Mouse (Mus musculus) MEL (cell line): ENCODE measurements around the gene Klf12. TPM values are rescaled to one million over a fixed set of nuclear protein-coding genes. Genes with fewer than 3 reads are reported as not detected.

Experiments used
- DNase-seq: peaks from one replicate; pipeline ENCODE4 v3.0.0; 2011; ENCODE audit warnings: low read depth, low spot score
- H3K27ac ChIP-seq: 2 replicates; pipeline ENCODE4 v1.5.1; 2012; ENCODE audit warnings: low read depth, mild to moderate bottlenecking, control low read depth, low read length, moderate library complexity; ENCODE audit not compliant: control insufficient read depth
- H3K27me3 ChIP-seq, 2 experiments: fragments of 150-350 bp in 1 of 2; sonication (generic) in 1 of 2; 2 replicates each; pipeline ENCODE4 v1.6.1; 2012; ENCODE audit warnings: low read length in 2 of 2, mild to moderate bottlenecking in 2 of 2, improper control_type of control experiment in 1 of 2, moderate library complexity in 1 of 2; ENCODE audit not compliant: insufficient read depth in 2 of 2, control insufficient read depth in 1 of 2
- H3K36me3 ChIP-seq, 2 experiments: 2 replicates each; pipeline ENCODE4 v1.6.1; 2012 to 2014; ENCODE audit warnings: low read length in 2 of 2, improper control_type of control experiment in 1 of 2, inconsistent platforms in 1 of 2, mild to moderate bottlenecking in 1 of 2; ENCODE audit not compliant: insufficient read depth in 2 of 2, control insufficient read depth in 1 of 2
- H3K4me1 ChIP-seq, 2 experiments: fragments of 150-350 bp in 1 of 2; sonication (generic) in 1 of 2; 2 replicates each; pipeline ENCODE4 v1.6.1; 2012; ENCODE audit warnings: low read length in 2 of 2, improper control_type of control experiment in 1 of 2, mild to moderate bottlenecking in 1 of 2; ENCODE audit not compliant: insufficient read depth in 2 of 2, control insufficient read depth in 1 of 2
- H3K4me3 ChIP-seq, 2 experiments: fragments of 150-350 bp in 1 of 2; sonication (generic) in 1 of 2; 2 replicates each; pipeline ENCODE4 v1.5.1; 2012; ENCODE audit warnings: low read depth in 2 of 2, low read length in 2 of 2, mild to moderate bottlenecking in 2 of 2, moderate library complexity in 2 of 2, control low read depth in 1 of 2, improper control_type of control experiment in 1 of 2; ENCODE audit not compliant: control insufficient read depth in 1 of 2, insufficient read depth in 1 of 2
- H3K79me2 ChIP-seq: 2 replicates; pipeline ENCODE4 v1.6.1; 2012; ENCODE audit warnings: mild to moderate bottlenecking, low read length, moderate library complexity; ENCODE audit not compliant: control insufficient read depth, poor library complexity, insufficient read depth
- H3K9ac ChIP-seq: 2 replicates; pipeline ENCODE4 v1.6.1; 2012; ENCODE audit warnings: low read depth, mild to moderate bottlenecking, control low read depth, low read length, moderate library complexity; ENCODE audit not compliant: control insufficient read depth, poor library complexity, severe bottlenecking
- H3K9me3 ChIP-seq: fragments of 150-350 bp; sonication (generic); replicated peaks from 2 replicates; pipeline ENCODE4 v1.6.1; 2012; ENCODE audit warnings: mild to moderate bottlenecking, low read length, improper control_type of control experiment, moderate library complexity; ENCODE audit not compliant: insufficient read depth
- BHLHE40 ChIP-seq: IDR thresholded peaks from 2 replicates; pipeline ENCODE4 v1.6.1; 2012; ENCODE audit warnings: low read depth, mild to moderate bottlenecking, inconsistent platforms, low read length, improper control_type of control experiment, borderline replicate concordance
- CHD2 ChIP-seq: IDR thresholded peaks from 2 replicates; pipeline ENCODE4 v1.6.1; 2011; ENCODE audit warnings: low read length, improper control_type of control experiment
- E2F4 ChIP-seq: IDR thresholded peaks from 2 replicates; pipeline ENCODE4 v1.6.1; 2011; ENCODE audit warnings: low read depth, low read length, improper control_type of control experiment, borderline replicate concordance
- EP300 ChIP-seq, 2 experiments: IDR thresholded peaks; 2 replicates each; pipeline ENCODE4 v1.6.1; 2011; ENCODE audit warnings: improper control_type of control experiment in 2 of 2, low read length in 2 of 2, low read depth in 1 of 2, mild to moderate bottlenecking in 1 of 2
- MAX ChIP-seq: IDR thresholded peaks from 2 replicates; pipeline ENCODE4 v1.6.1; 2011; ENCODE audit warnings: low read length, improper control_type of control experiment
- MYC ChIP-seq: IDR thresholded peaks from 2 replicates; pipeline ENCODE4 v1.6.1; 2011; ENCODE audit warnings: low read depth, mild to moderate bottlenecking, low read length, improper control_type of control experiment, moderate library complexity
- NRF1 ChIP-seq: IDR thresholded peaks from 2 replicates; pipeline ENCODE4 v1.6.1; 2014; ENCODE audit warnings: low read depth, mild to moderate bottlenecking, inconsistent platforms, low read length, improper control_type of control experiment, moderate library complexity; ENCODE audit not compliant: poor library complexity, insufficient read depth, severe bottlenecking
- POLR2AphosphoS2 ChIP-seq: IDR thresholded peaks from 2 replicates; pipeline ENCODE4 v1.6.1; 2011; ENCODE audit warnings: low read length, improper control_type of control experiment
- POLR2AphosphoS5 ChIP-seq: IDR thresholded peaks from 2 replicates; pipeline ENCODE4 v1.6.1; 2012; ENCODE audit warnings: low read depth, borderline replicate concordance, mild to moderate bottlenecking, inconsistent platforms, low read length, moderate library complexity, mixed read lengths
- SMC3 ChIP-seq: IDR thresholded peaks from 2 replicates; pipeline ENCODE4 v1.6.1; 2011; ENCODE audit warnings: low read depth, low read length, improper control_type of control experiment
- TBP ChIP-seq: IDR thresholded peaks from 2 replicates; pipeline ENCODE4 v1.8.0; 2011; ENCODE audit warnings: low read depth, low read length, improper control_type of control experiment
- UBTF ChIP-seq: IDR thresholded peaks from 2 replicates; pipeline ENCODE4 v1.6.1; 2012; ENCODE audit warnings: low read depth, mild to moderate bottlenecking, inconsistent platforms, low read length, improper control_type of control experiment, moderate library complexity, borderline replicate concordance; ENCODE audit not compliant: insufficient read depth
- ZKSCAN1 ChIP-seq: IDR thresholded peaks from 2 replicates; pipeline ENCODE4 v1.6.1; 2012; ENCODE audit warnings: low read depth, mild to moderate bottlenecking, inconsistent platforms, low read length, improper control_type of control experiment, moderate library complexity
- ZMIZ1 ChIP-seq: IDR thresholded peaks from 2 replicates; pipeline ENCODE4 v1.6.1; 2012; ENCODE audit warnings: low read depth, mild to moderate bottlenecking, inconsistent platforms, low read length, improper control_type of control experiment, moderate library complexity
- polyA plus RNA-seq, 2 experiments: library from polyadenylated mRNA; stranded (reverse) in 1 of 2; unstranded in 1 of 2; fragments of >175 nt in 1 of 2; fragments of >200 nt in 1 of 2; gene quantifications; 2 replicates each; pipeline versions ENCODE4 v1.2.1 to v1.2.4; 2012; ENCODE audit warnings: low replicate concordance in 2 of 2, low read depth in 1 of 2; ENCODE audit not compliant: insufficient read length in 2 of 2, insufficient read depth in 1 of 2, missing spikeins in 1 of 2
- total RNA-seq: library from RNA; depleted of rRNA; stranded (reverse); fragments of 300-350 nt; gene quantifications from 2 replicates; pipeline ENCODE4 v1.2.3, GENCODE M21; 2012; rRNA removed

Klf12 gene
- 0.26 and 0.42 TPM in 2 replicates for total RNA-seq
- polyA plus RNA-seq, result 1 to 10 TPM in 1 of 2 experiments, not detected in 1; 1.2 TPM

DNA sequence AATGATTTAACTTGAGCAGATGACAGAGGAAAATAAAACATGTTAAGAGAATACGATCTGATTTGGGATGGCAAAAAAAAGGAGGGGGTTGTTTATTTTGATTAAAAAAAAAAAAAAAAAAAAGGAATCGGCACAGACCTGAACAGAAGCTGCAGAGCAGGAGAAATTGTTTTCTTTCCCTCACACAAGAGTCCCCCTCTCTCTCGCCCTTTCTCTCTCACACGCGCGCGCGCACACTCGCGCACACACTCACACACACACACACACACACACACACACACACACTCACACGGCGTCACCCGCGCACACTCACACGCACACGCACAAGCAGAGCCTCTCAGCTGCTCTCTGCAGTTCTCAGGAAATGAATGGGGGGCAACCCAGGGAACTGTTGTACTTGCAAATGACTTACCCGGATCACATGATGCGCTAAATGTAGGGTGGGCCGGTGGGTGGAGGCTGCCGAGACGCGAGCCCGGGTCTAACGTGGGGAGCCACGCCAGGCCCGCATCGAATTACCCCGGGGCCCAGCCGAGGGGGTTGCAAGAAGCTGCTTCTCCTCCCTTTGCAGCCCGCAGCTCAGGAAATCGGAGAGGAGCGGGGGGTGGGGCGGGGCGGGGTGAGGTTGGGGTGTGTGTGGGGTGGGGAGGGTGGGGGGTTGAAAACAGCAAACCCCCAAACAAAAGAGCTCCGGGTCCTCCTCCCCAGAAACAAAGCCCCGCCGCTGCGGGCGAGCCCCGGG lies at the start of gene Klf12:
TSS of gene Klf12 (minus strand) at position 561 of the 742 bp plus-strand sequence.
- Histone ChIP-seq H3K4me3 (no peak within 1 kb of the TSS), H3K4me1 (no peaks in the 10 kb centered on the region), H3K9ac (no peak within 1 kb of the TSS), H3K27me3 (no peaks in the 10 kb centered on the region), H3K79me2 (no peaks in the 10 kb centered on the region), H3K27ac (no peak within 1 kb of the TSS), H3K36me3 (no peaks in the 10 kb centered on the region), H3K9me3 (no peaks in the 10 kb centered on the region)
- DNase-seq, result no peak
- TF ChIP-seq ZMIZ1 (no peak), NRF1 (no peak), BHLHE40 (no peak), ZKSCAN1 (no peak), UBTF (no peak), SMC3 (no peak), MAX (no peak)

GRCm38 (mm10) chr14:100333369-100333768 lies 48.9 kb upstream of the Klf12 start:
- H3K4me3 ChIP-seq, result no peak overlapping the region
- no peaks in the 10 kb centered on the region for H3K4me1 ChIP-seq
- H3K9me3 ChIP-seq, result no peaks in the 10 kb centered on the region
- H3K36me3 ChIP-seq, result no peaks in the 10 kb centered on the region
- no peak overlapping the region for H3K9ac ChIP-seq
- no peak overlapping the region for H3K27ac ChIP-seq
- H3K27me3 ChIP-seq, result no peaks in the 10 kb centered on the region
- no peak for DNase-seq
- no peak for TF ChIP-seq BHLHE40
- no peak for TF ChIP-seq POLR2AphosphoS5
- TF ChIP-seq E2F4, result no peak
- no peak for TF ChIP-seq POLR2AphosphoS2
- TF ChIP-seq EP300 (IDR thresholded peaks at IDR 0.05; ENCODE audit: low read depth in 1 of 2, low read length in 2 of 2), result no peak
- TF ChIP-seq CHD2, result no peak
- TF ChIP-seq MYC, result no peak
- no peak for TF ChIP-seq TBP
- no peak for TF ChIP-seq SMC3
- no peak for TF ChIP-seq ZKSCAN1
- no peaks in the 10 kb centered on the region for H3K79me2 ChIP-seq
